Mouse (Mus musculus): ENCODE measurements around the gene Rbks.

Rbks gene

GRCm38 (mm10) chr5:31696971-31697643, at the start of gene Rbks:
Gene Rbks (minus strand): TSS chr5:31697627.
- DNase-seq (ENCODE audit: low spot score) = no peak

GRCm38 (mm10) chr5:31742521-31743031, 45.1 kb upstream of the Rbks start:
- DNase-seq (ENCODE audit: low spot score) = no peak

- no peak for DNase-seq (ENCODE audit: low spot score)
Observed at GRCm38 (mm10) chr5:31741931-31742330, 44.5 kb upstream of the Rbks start.

GRCm38 (mm10) chr5:31732644-31733338, 35.4 kb upstream of the Rbks start:
- DNase-seq (ENCODE audit: low spot score) = no peak

- DNase-seq (ENCODE audit: low spot score) = no peak
Observed at GRCm38 (mm10) chr5:31727456-31727855, 30.0 kb upstream of the Rbks start.

- no peak for DNase-seq (ENCODE audit: low spot score)
Observed at GRCm38 (mm10) chr5:31725885-31726284, 28.5 kb upstream of the Rbks start.

- no peak for DNase-seq (ENCODE audit: low spot score)
Observed at GRCm38 (mm10) chr5:31724519-31724918, 27.1 kb upstream of the Rbks start.

GRCm38 (mm10) chr5:31715486-31716150, 18.2 kb upstream of the Rbks start:
- DNase-seq (ENCODE audit: low spot score) = no peak

- peak; percentile 36 for DNase-seq (ENCODE audit: low spot score)
Observed at GRCm38 (mm10) chr5:31713841-31714264, 16.4 kb upstream of the Rbks start.

GRCm38 (mm10) chr5:31713280-31713711, 15.9 kb upstream of the Rbks start:
- DNase-seq (ENCODE audit: low spot score) = no peak

- DNase-seq (ENCODE audit: low spot score) = peak; percentile 38
Observed at GRCm38 (mm10) chr5:31709389-31709788, 12.0 kb upstream of the Rbks start.

- no peak for DNase-seq (ENCODE audit: low spot score)
Observed at GRCm38 (mm10) chr5:31706826-31707225, 9.4 kb upstream of the Rbks start.

GRCm38 (mm10) chr5:31704971-31705370, 7.5 kb upstream of the Rbks start:
- DNase-seq (ENCODE audit: low spot score) = no peak

- no peak for DNase-seq (ENCODE audit: low spot score)
Observed at GRCm38 (mm10) chr5:31699397-31699796, 2.0 kb upstream of the Rbks start.

GRCm38 (mm10) chr5:31698931-31699330, 1.5 kb upstream of the Rbks start:
- peak; percentile 10 for DNase-seq (ENCODE audit: low spot score)

GRCm38 (mm10) chr5:31698297-31698726, 885 bp upstream of the Rbks start:
- DNase-seq (ENCODE audit: low spot score) = peak; percentile 99

GRCm38 (mm10) chr5:31697644-31698296, 343 bp upstream of the Rbks start, which contains the start of gene Babam2:
Gene Babam2 (plus strand): TSS chr5:31697684.
- DNase-seq (ENCODE audit: low spot score) = peak; percentile 93

GRCm38 (mm10) chr5:31693191-31693590, 4.2 kb downstream of the Rbks start:
- DNase-seq (ENCODE audit: low spot score) = no peak

- no peak for DNase-seq (ENCODE audit: low spot score)
Observed at GRCm38 (mm10) chr5:31687972-31688371, 9.5 kb downstream of the Rbks start.

- DNase-seq (ENCODE audit: low spot score) = no peak
Observed at GRCm38 (mm10) chr5:31686040-31686439, 11.4 kb downstream of the Rbks start.

- no peak for DNase-seq (ENCODE audit: low spot score)
Observed at GRCm38 (mm10) chr5:31682305-31682704, 15.1 kb downstream of the Rbks start.

GRCm38 (mm10) chr5:31680183-31680582, 17.2 kb downstream of the Rbks start:
- DNase-seq (ENCODE audit: low spot score) = no peak

All from T-cell, adult 2 months (primary cell).